Mouse (Mus musculus) megakaryocyte, embryonic 14.5 days (primary cell): Measurements from ENCODE around the gene Bbs5.

Source experiments
- FLI1 ChIP-seq: IDR thresholded peaks from 2 replicates; pipeline ENCODE4 v1.6.1; 2012; ENCODE audit warnings: low read length, inconsistent platforms, mixed read lengths
- GATA1 ChIP-seq: IDR thresholded peaks from 3 replicates; pipeline ENCODE4 v1.6.1; 2012; ENCODE audit warnings: mixed read lengths, low read length, inconsistent platforms, borderline replicate concordance

GRCm38 (mm10) chr2:69630792-69631191 lies 16.2 kb upstream of the Bbs5 start:
- TF ChIP-seq FLI1 = no peak
- no peak for TF ChIP-seq GATA1
